Mouse (Mus musculus): ENCODE results near the gene Cop1.
A peak's percentile ranks its signal among the peaks of the same experiment; 100 is the strongest.

Gene Cop1

DNA sequence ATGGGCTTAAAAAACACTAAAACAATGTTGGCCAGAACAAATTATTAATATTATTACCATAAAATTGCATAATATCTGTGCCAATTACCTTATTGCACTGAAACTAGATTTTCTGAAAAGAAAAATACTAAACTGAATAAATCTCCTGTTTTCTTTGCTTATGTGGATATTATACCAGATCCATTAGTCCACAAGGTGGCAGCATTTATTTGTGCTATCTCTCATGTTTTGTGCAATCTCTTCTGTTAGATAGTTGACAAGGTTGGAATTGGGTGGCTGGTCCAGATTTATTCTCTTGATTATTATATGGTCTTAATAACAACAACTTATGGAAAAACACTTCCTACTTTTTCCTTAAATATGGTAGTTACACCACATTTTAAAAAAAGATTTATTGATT lies 58.1 kb downstream of the Cop1 start:
- DNase-seq (ENCODE audit: low read depth, low spot score) = peak; percentile 42

- no peak for DNase-seq (ENCODE audit: low read depth, low spot score)
Measured at GRCm38 (mm10) chr1:159290859-159291258, 58.7 kb downstream of the Cop1 start.

GRCm38 (mm10) chr1:159301418-159302082 lies 69.4 kb downstream of the Cop1 start:
- no peak for DNase-seq (ENCODE audit: low read depth, low spot score)

GRCm38 (mm10) chr1:159313625-159314024 lies 81.5 kb downstream of the Cop1 start:
- no peak for DNase-seq (ENCODE audit: low read depth, low spot score)

- DNase-seq (ENCODE audit: low read depth, low spot score) = no peak
Measured at GRCm38 (mm10) chr1:159322586-159322985, 90.5 kb downstream of the Cop1 start.

DNA sequence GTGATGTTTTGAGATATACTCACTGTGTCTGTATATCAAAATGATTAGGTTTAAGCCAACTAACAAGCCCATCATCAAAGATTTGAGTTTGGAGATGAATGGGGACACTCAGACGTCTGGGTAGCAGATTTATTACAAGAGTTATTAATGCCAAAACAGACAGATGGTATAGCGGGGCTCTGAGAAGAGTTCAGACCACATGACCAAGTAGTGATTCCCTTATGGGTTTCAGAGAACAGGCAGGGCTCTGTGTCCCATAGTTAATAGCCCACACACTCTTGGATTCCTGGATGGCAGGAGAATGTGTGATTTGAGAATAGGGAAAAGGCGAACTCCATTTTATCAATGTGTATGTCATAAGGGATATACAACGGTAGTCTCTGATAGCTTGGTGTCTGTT lies 98.9 kb downstream of the Cop1 start:
- no peak for DNase-seq (ENCODE audit: low read depth, low spot score)

GRCm38 (mm10) chr1:159334157-159334556 lies 102.0 kb downstream of the Cop1 start:
- DNase-seq (ENCODE audit: low read depth, low spot score) = no peak

DNA sequence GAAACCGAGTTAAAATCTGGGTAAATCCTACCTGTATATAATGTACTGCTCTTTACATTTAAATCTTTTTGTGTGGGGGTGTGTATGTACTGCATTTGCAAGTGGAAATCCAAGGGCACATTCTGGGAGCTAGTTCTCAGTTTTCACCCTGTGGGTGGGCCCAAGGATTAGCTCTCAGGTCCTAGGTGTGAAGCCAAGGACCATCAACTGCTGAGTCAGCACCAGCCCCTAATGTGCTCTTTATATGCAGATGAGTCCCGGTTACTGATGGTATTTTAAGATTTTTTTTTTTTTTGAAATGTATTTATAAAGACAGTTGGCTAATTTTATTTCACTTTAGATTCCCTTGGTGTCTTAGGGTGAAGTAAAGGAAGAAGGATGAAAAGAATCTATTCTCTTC lies 110.2 kb downstream of the Cop1 start:
- DNase-seq (ENCODE audit: low read depth, low spot score) = no peak

DNA sequence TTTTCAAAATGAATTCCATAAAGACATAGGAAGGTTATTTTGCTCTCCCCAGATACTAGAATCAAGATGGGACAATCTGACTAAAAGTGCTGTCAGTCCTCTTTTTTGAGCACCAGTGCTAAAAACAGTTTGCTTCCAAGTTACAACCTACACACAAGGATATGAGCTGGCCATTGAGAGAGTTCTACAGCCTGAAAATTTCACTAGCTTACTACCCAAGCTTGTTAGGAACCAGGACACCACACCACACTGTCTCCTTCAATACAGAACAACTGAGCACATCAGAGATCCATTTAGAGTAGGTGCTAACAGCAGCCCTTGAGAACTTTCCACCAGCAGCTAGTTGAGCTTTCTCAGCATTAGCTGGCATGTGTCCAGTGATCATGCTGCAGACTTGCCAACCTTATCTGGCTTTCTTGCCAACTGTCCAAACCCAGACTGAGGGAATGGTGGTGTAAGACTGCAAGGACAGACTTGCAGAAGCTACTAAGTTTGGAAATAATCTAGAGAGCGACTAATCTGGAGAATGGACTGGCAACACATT lies 123.0 kb downstream of the Cop1 start:
- DNase-seq (ENCODE audit: low read depth, low spot score) = no peak

DNA sequence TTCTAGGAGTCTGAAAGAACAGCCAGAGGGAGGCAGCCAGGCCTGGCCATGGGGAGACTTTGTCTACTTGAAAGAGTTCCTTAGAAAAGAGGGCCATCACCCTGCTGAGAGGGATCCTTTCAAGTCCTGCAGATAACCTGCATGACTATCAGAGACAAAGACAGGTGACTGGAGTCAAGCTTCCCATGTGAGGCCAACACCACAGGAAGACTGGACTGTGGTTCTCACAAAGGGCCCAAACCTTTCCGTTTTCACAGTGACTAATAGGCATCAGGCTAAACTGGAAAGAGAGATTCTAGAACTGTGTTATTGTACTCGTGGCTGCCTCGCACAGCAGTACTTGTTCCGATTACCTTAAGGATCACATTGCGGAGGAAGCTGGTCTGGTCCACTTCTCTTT lies 126.6 kb downstream of the Cop1 start:
- no peak for DNase-seq (ENCODE audit: low read depth, low spot score)

DNA sequence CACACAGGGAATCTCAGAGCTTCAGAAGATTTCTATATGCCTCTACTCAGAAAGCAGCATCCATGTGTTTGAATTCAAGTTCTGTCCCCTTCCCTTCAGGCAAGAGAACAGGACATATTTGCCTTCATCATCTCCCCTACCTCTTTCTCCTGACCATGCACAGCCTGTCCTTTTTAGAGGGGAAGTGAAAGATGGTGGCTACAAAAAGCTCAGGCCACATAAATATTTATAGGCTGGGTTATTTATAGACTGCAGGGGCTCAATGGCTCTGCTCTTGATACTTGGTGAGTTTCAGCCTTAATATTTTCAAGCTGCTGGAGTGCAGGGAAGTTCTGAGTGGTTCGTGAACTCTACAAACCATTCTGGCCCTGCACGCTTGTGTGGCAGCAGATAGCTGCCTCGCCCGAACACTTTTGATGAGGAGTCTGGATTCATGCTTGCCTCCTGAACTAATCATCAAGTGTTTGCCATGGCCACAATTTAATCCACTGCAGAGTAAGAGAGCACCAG lies 139.8 kb downstream of the Cop1 start:
- no peak for DNase-seq (ENCODE audit: low read depth, low spot score)

DNA sequence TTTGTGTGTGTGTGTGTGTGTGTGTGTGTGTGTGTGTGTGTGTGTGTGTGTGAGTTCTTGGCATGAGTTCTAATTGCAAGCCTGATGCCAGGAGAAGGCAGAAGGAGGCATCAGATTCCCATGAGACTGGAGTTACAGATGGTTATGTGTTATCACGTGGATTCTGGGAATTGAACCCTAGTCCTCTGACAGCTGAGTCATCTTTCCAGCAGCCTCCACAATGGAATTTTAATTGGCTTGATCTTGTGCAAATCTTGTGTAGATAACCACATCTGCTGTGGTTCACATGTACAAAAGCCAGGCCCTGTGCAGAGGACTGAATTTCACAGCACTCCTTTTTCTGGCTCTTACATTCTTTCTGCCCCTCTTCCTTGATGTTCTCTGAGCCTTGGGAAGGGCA lies 150.1 kb downstream of the Cop1 start:
- no peak for DNase-seq (ENCODE audit: low read depth, low spot score)

- no peak for DNase-seq (ENCODE audit: low read depth, low spot score)
Measured at GRCm38 (mm10) chr1:159382916-159383315, 150.8 kb downstream of the Cop1 start.

DNA sequence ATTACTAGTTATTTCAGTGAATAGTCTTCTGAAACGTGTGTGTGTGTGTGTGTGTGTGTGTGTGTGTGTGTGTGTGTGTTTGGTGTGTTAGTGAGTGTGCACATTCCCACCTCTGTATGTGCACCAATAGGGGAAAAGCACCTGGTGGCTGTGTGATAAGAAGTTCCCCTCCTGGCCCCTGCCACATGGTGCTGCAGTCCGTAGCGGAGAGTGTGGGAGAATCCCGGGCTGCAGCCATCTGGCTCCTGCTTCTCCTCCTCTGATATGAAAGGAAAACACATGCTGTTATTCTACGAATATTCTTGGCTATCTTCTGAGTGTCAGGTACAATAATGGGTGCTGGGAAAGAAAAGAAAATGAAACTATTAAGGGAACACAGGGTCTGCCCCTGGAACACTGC lies 154.3 kb downstream of the Cop1 start:
- DNase-seq (ENCODE audit: low read depth, low spot score) = no peak

DNA sequence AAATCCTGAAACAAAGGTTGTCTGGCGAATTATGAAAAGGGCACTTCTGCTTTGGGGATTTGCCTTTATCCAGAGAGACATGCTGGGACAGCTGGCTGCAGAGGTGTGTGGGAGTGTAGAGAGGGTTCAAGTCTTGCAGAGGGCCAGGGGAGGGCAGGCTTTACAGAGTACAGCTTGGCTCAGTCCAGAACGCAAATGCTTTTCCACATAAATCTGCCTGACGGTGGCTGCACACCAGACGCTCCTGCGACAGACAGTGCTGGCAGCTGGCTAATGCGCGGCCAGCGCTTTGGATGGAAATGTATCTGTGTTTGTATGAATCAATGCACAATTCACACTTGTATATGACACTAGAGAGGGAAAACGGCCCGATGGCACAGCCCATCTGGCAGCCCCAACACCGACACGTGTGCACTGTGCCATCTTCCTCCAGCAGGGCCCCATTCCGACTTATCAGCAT lies 156.5 kb downstream of the Cop1 start:
- no peak for DNase-seq (ENCODE audit: low read depth, low spot score)

DNA sequence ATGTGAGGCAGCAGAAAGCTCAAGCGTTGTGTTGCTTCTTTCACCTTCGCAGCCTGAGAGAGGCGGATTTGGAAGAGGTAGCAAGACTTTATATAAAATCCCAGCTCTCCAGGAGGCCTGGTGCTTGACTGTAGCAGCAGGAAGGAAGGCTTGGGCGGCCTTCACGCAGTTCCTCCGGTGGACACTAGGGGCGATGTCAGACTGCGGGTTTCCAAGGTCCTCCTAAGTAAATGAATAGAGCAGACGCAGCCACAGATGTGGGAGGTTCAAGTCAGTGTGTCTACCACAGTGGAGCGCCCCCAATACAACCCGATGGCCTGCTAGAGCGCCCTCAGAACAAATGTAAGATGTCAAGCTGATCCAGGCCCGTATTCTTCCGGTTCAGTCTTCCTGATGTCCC lies 157.9 kb downstream of the Cop1 start:
- no peak for DNase-seq (ENCODE audit: low read depth, low spot score)

DNA sequence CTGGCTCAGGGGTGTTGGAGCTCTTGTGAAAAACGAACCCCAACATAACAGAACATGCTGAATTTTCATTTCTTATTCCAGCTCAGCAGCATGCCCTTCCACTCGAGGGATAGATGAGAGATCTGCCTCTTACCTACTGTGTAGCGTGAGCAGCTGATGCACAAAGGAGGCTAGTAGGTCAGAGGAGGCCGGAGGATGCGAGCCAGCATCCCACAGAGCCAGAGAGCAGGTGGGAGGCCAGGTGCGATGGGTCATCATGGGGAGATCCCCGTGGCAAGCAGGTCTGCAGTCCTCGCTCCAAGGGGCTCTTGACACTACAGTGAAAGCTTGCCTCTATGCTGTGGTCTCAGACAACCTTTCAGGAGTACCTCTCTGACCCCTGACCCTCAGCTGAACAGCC lies 160.5 kb downstream of the Cop1 start:
- DNase-seq (ENCODE audit: low read depth, low spot score) = no peak

DNA sequence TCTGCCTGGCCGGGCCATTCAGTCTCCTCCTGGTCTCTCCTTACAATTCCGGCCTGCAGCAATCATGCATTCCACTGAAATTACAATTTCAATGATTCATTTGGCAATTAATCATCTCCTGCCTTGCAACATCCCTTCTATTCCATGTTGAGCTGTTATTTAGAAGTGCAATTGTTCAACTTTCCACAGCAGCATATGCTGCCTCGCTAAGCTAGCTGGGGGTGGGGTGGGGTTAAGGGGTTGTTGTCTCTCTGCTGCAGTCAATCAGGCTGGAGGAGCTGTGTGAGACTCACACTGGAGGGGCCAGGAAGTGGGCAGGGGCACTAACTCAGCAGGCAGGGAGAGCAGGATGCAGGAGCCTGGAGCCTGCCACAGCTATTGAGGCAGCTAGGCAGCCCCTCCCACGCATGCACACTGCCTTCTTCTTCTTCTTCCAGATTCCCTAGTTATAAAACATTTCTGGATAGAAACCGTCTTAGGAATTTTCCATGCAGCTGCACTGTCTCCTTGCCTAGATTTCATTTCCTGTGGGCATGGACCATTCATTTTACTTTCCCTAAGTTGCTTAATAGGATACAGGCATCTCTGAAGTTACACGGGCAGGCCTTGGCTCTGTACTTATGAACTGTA lies 161.1 kb downstream of the Cop1 start:
- no peak for DNase-seq (ENCODE audit: low read depth, low spot score)

- no peak for DNase-seq (ENCODE audit: low read depth, low spot score)
Measured at GRCm38 (mm10) chr1:159393931-159394330, 161.8 kb downstream of the Cop1 start.

- no peak for DNase-seq (ENCODE audit: low read depth, low spot score)
Measured at GRCm38 (mm10) chr1:159396515-159396914, 164.4 kb downstream of the Cop1 start.

Data from brain, embryonic 18.5 days (tissue).